Mouse (Mus musculus): Measurements from ENCODE around the gene Eif2s3y. TPM values are rescaled to one million over a fixed set of nuclear protein-coding genes. Genes with fewer than 3 reads are reported as not detected.
A peak's percentile ranks its signal among the peaks of the same experiment; 100 is the strongest.

Eif2s3y gene
- polyA plus RNA-seq (2015; fragmentation: Nextera tagmentation; extraction: Ambion mirVana), result 39.6 and 52.2 TPM in 2 replicates

DNA sequence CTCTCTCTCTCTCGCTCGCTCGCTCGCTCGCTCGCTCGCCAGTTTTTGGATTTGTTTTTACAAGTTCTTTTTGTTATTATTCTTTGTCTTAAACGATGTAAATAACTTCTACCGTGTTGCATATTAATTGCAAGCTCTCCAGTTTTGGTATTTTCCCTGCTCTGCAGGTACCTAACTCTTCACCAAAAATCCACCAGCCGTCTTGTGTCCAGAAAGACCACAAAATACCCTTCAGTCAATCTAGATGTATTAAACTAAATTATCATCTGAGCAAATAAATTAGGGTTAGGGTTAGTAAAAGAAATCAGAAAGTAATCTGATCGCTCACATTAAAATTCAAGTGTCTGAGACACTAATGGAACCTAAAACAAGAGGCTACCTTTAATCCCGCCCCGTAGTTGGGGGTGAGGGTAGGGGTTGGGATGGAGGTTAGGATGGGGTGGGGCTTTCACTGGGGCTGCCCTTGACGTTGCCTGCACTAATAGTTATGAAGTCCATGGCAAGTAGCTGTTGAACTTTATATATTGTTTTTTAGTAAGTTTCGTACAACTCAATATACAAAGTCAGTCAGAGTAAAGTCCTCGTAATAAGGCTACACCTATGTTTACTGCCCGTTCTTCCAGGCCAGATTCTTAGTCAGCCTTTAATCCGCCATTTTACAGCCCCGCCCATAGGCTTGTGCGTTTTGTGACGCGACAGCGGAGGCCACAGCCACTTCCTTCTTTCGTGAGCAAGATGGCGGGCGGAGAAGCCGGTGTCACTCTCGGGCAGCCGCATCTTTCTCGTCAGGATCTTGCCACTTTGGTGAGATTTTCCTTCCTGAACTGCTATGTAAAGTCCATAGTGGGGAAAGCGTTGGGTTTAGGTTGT lies at the start of gene Eif2s3y:
Eif2s3y (plus strand) TSS at position 662 of the 870 bp plus-strand sequence.
- ATAC-seq (ENCODE audit: low FRiP score, low read depth), result peak; percentile 92

More for the DNA sequence above, at the start of gene Eif2s3y:
- Histone ChIP-seq H3K36me3 (no peaks in the 10 kb centered on the region), H3K9ac (no peak within 1 kb of the TSS; the same call in 1 of the 2 replicates), H3K27me3 (no peaks in the 10 kb centered on the region), H3K9me3 (no peaks in the 10 kb centered on the region), H3K4me3 (peak within 1 kb of the TSS; percentile 44), H3K4me1 (no peaks in the 10 kb centered on the region), H3K27ac (no peak within 1 kb of the TSS), H3K4me2 (replicated peaks) (peak within 1 kb of the TSS; percentile 46)
- 28% methylated on average over 25 of the region's 31 CpGs for WGBS

Small RNA genes lying within 50 kb of the gene (microRNA-seq; reads per million reads assigned to microRNA genes)
- gene Gm47281, result not detected

Other genes with a start within 250 kb of the Eif2s3y start
- not detected in 2 replicates for gene Zfy1, start 213.1 kb upstream of the Eif2s3y start, polyA plus RNA-seq (2015; fragmentation: Nextera tagmentation; extraction: Ambion mirVana)
- gene Uba1y, start 191.9 kb upstream of the Eif2s3y start, polyA plus RNA-seq (2015; fragmentation: Nextera tagmentation; extraction: Ambion mirVana), result not detected in 2 replicates
- gene Kdm5d, start 112.8 kb upstream of the Eif2s3y start, polyA plus RNA-seq (2015; fragmentation: Nextera tagmentation; extraction: Ambion mirVana), result 11.3 and 11.7 TPM in 2 replicates
- 15.1 and 17.3 TPM in 2 replicates for gene Uty, start 235.2 kb downstream of the Eif2s3y start, polyA plus RNA-seq (2015; fragmentation: Nextera tagmentation; extraction: Ambion mirVana)